Mouse (Mus musculus): ENCODE results near the gene Sh3bp5l.

Gene Sh3bp5l

GRCm38 (mm10) chr11:58378763-58379278 lies 48.3 kb downstream of the Sh3bp5l start, which contains the start of gene Lypd8:
Gene Lypd8 (plus strand): TSS chr11:58379043.
- DNase-seq (ENCODE audit: low read depth, low spot score) = no peak

- no peak for DNase-seq (ENCODE audit: low read depth, low spot score)
Measured at GRCm38 (mm10) chr11:58379516-58379915, 49.0 kb downstream of the Sh3bp5l start.

- DNase-seq (ENCODE audit: low read depth, low spot score) = no peak
Measured at GRCm38 (mm10) chr11:58382471-58382870, 51.9 kb downstream of the Sh3bp5l start.

Data from c-Kit-negative CD71-positive TER-119-positive erythroid progenitor cells, embryonic 14.5 days (primary cell).